Mouse (Mus musculus): Measurements from ENCODE around the gene Fkrp.

GRCm38 (mm10) chr7:16841561-16842560, 25.3 kb upstream of the Fkrp start:
- TF ChIP-seq CTCF (conservative IDR thresholded peaks at IDR 0.05; ENCODE audit: insufficient read depth, insufficient read length, low read depth, low read length): no peak
- TF ChIP-seq POLR2A (IDR thresholded peaks at IDR 0.05; ENCODE audit: low read depth, low read length): no peak
